Mouse (Mus musculus) megakaryocyte-erythroid progenitor cell, adult 5-6 weeks (primary cell): Measurements from ENCODE around the gene Cdkal1. TPM values are rescaled to one million over a fixed set of nuclear protein-coding genes. Genes with fewer than 3 reads are reported as not detected.

Source experiments
- ATAC-seq: replicated peaks from 2 replicates; pipeline ENCODE4 v1.8.0; 2016; ENCODE audit warnings: mild to moderate bottlenecking, inconsistent platforms; ENCODE audit not compliant: severe bottlenecking, poor library complexity, low FRiP score, low TSS enrichment
- total RNA-seq, 2 experiments: library from RNA; stranded (forward) in 1 of 2; stranded (reverse) in 1 of 2; fragments of 200-1000, 215-1000 nt in 1 of 2; fragments of >200 nt in 1 of 2; fragmentation: Nextera tagmentation in 1 of 2; gene quantifications; 2 replicates each; pipeline ENCODE4 v1.2.3; 2014 to 2017

Cdkal1 gene
- total RNA-seq, 2 experiments from 2014 or later, result 18.8 to 21.4 TPM

GRCm38 (mm10) chr13:29724855-29725254 lies 130.6 kb downstream of the Cdkal1 start:
- ATAC-seq, result no peak

GRCm38 (mm10) chr13:29723150-29723549 lies 132.3 kb downstream of the Cdkal1 start:
- no peak for ATAC-seq

- no peak for ATAC-seq
Measured at GRCm38 (mm10) chr13:29721206-29721605, 134.3 kb downstream of the Cdkal1 start.

GRCm38 (mm10) chr13:29716550-29716949 lies 138.9 kb downstream of the Cdkal1 start:
- ATAC-seq, result no peak

GRCm38 (mm10) chr13:29715241-29715841 lies 140.1 kb downstream of the Cdkal1 start:
- ATAC-seq, result no peak

GRCm38 (mm10) chr13:29707620-29708019 lies 147.9 kb downstream of the Cdkal1 start:
- ATAC-seq, result peak; percentile 84

GRCm38 (mm10) chr13:29701400-29701799 lies 154.1 kb downstream of the Cdkal1 start:
- ATAC-seq, result no peak

- ATAC-seq, result 0 out of 2 replicates have a peak, but pooled peaks have one; percentile 14
Measured at GRCm38 (mm10) chr13:29699896-29700295, 155.6 kb downstream of the Cdkal1 start.

GRCm38 (mm10) chr13:29698307-29698985 lies 157.0 kb downstream of the Cdkal1 start:
- ATAC-seq, result no peak

- ATAC-seq, result no peak
Measured at GRCm38 (mm10) chr13:29697230-29697629, 158.2 kb downstream of the Cdkal1 start.

GRCm38 (mm10) chr13:29690734-29691133 lies 164.7 kb downstream of the Cdkal1 start:
- no peak for ATAC-seq

- ATAC-seq, result no peak
Measured at GRCm38 (mm10) chr13:29688851-29689250, 166.6 kb downstream of the Cdkal1 start.

- ATAC-seq, result peak; percentile 63
Measured at GRCm38 (mm10) chr13:29687872-29688271, 167.6 kb downstream of the Cdkal1 start.

GRCm38 (mm10) chr13:29679479-29680186 lies 175.8 kb downstream of the Cdkal1 start:
- ATAC-seq, result no peak

GRCm38 (mm10) chr13:29677559-29677958 lies 177.9 kb downstream of the Cdkal1 start:
- ATAC-seq, result no peak

- no peak for ATAC-seq
Measured at GRCm38 (mm10) chr13:29670626-29671025, 184.8 kb downstream of the Cdkal1 start.

GRCm38 (mm10) chr13:29663908-29664307 lies 191.6 kb downstream of the Cdkal1 start:
- no peak for ATAC-seq

GRCm38 (mm10) chr13:29655841-29656365 lies 199.6 kb downstream of the Cdkal1 start:
- no peak for ATAC-seq

GRCm38 (mm10) chr13:29653407-29653806 lies 202.1 kb downstream of the Cdkal1 start:
- no peak for ATAC-seq

GRCm38 (mm10) chr13:29652791-29653190 lies 202.7 kb downstream of the Cdkal1 start:
- ATAC-seq, result no peak
